Mouse (Mus musculus): ENCODE measurements around the gene H2-DMb2.

- TF ChIP-seq CTCF (conservative IDR thresholded peaks at IDR 0.05; ENCODE audit: low read length) (no peak), POU5F1 (IDR thresholded peaks at IDR 0.05; ENCODE audit: borderline replicate concordance, low read length) (no peak), NANOG (IDR thresholded peaks at IDR 0.05; ENCODE audit: borderline replicate concordance, low read length) (no peak)
Observed at GRCm38 (mm10) chr17:34128944-34129791, 13.9 kb upstream of the H2-DMb2 start.
